Mouse (Mus musculus) erythroblast, embryonic 14.5 days (primary cell): ENCODE measurements around the gene Prickle1.

Experiments
- GATA1 ChIP-seq: IDR thresholded peaks from 2 replicates; pipeline ENCODE4 v1.6.1; 2012; ENCODE audit warnings: low read length, inconsistent platforms, mixed read lengths
- TAL1 ChIP-seq: IDR thresholded peaks from 3 replicates; pipeline ENCODE4 v1.6.1; 2012; ENCODE audit warnings: low read length, inconsistent platforms, mixed read lengths

- TF ChIP-seq GATA1 (no peak), TAL1 (no peak)
These were observed 110.4 kb downstream of the Prickle1 start for GRCm38 (mm10) chr15:93485252-93485651.
